Mouse (Mus musculus): Measurements from ENCODE around the gene Kalrn. TPM values are rescaled to one million over a fixed set of nuclear protein-coding genes. Genes with fewer than 3 reads are reported as not detected.
A peak's percentile ranks its signal among the peaks of the same experiment; 100 is the strongest.

Kalrn gene
- polyA plus RNA-seq, 1 experiment, result 43.0 TPM

DNA sequence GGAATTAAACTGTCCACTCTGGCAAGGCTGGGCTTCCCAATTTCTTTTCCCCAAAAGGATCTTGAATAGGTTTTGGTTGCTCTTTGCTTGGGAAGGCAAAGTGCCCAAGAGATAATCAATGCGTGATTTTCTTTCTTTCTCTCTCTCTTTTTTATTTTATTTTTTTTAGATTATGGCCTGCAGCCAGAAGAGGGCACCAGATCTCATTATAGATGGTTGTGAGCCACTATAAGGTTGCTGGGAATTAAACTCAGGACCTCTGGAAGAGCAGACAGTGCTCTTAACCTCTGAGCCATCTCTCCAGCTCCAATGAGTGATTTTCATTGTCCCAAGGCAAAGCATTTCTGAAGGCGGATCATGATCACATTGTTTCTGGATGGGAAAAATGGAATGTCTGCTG is 563.8 kb downstream of the Kalrn start:
- no peak overlapping the region for H3K4me3 ChIP-seq (ENCODE audit: low read depth, low read length)
- no peak overlapping the region for H3K27ac ChIP-seq (ENCODE audit: insufficient read depth, low read depth, low read length)
- WGBS, result 94% methylated on average over 2 of the region's 2 CpGs
- peaks cover 23% of the 10 kb centered on the region for H3K36me3 ChIP-seq (ENCODE audit: control insufficient read depth, insufficient read depth, low read length)
- no peaks in the 10 kb centered on the region for H3K27me3 ChIP-seq (ENCODE audit: control insufficient read depth, insufficient read depth, low read length)
- TF ChIP-seq POLR2A (IDR thresholded peaks at IDR 0.05; ENCODE audit: low read depth, low read length) (no peak), CTCF (IDR thresholded peaks at IDR 0.05; ENCODE audit: extremely low read depth, insufficient read length, insufficient replicate concordance, low read depth, low read length) (no peak)
- peaks cover 2% of the 10 kb centered on the region; the same call in 1 of the 2 replicates for H3K4me1 ChIP-seq (ENCODE audit: control insufficient read depth, insufficient read depth, insufficient read length, low read length)

DNA sequence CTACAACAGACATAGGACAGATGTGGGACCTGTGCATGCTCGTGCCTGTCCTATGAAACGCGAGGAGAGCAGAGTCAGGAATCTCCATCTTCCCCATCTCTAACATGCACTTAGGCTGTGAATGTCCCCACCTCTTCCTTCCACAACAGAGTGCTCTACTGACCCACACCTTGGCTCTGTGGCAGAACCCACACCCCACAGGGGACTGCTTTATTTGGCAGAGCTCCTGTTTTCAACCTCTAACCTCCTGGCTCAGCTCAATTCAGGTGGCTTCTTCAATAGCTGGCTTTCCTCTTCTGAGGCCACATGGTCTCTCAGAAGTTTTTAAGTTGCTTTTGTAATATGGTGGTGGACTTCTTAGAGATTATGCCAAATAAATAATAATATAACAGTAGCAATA is 567.3 kb downstream of the Kalrn start:
- Histone ChIP-seq H3K27ac (ENCODE audit: insufficient read depth, low read depth, low read length) (no peak overlapping the region), H3K36me3 (ENCODE audit: control insufficient read depth, insufficient read depth, low read length) (peaks cover 7% of the 10 kb centered on the region; the same call in 1 of the 2 replicates), H3K27me3 (ENCODE audit: control insufficient read depth, insufficient read depth, low read length) (no peaks in the 10 kb centered on the region), H3K4me1 (ENCODE audit: control insufficient read depth, insufficient read depth, insufficient read length, low read length) (peaks cover 9% of the 10 kb centered on the region; the same call in 1 of the 2 replicates), H3K4me3 (ENCODE audit: low read depth, low read length) (no peak overlapping the region)
- TF ChIP-seq CTCF (IDR thresholded peaks at IDR 0.05; ENCODE audit: extremely low read depth, insufficient read length, insufficient replicate concordance, low read depth, low read length) (no peak), POLR2A (IDR thresholded peaks at IDR 0.05; ENCODE audit: low read depth, low read length) (no peak)
- 91% methylated on average over 3 of the region's 3 CpGs for WGBS

DNA sequence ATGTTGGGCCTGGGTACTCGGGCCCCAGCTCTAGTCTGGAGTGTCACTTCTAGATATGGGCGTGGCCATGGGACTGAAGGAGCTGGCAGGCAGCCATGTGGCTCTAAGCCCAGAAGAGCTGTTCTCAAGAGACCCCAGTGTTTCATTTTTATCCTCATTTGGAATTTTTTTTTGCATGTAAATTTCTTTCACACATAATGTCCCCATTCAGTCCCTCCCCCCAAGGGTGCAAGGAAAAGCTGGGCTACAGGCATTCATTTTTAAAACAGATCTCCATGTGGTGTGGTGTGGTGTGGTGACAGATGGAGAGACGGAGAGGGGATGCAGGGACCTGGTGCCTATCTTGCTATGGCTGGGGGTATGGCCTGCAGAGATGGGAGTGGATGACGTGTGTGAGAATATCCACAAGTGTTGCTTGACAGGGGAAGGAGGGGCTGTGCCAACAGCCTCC is 569.2 kb downstream of the Kalrn start:
- Histone ChIP-seq H3K4me3 (ENCODE audit: low read depth, low read length) (no peak overlapping the region), H3K27me3 (ENCODE audit: control insufficient read depth, insufficient read depth, low read length) (no peaks in the 10 kb centered on the region), H3K36me3 (ENCODE audit: control insufficient read depth, insufficient read depth, low read length) (no peaks in the 10 kb centered on the region), H3K4me1 (ENCODE audit: control insufficient read depth, insufficient read depth, insufficient read length, low read length) (peaks cover 9% of the 10 kb centered on the region; the same call in 1 of the 2 replicates), H3K27ac (ENCODE audit: insufficient read depth, low read depth, low read length) (no peak overlapping the region)
- TF ChIP-seq POLR2A (IDR thresholded peaks at IDR 0.05; ENCODE audit: low read depth, low read length) (no peak), CTCF (IDR thresholded peaks at IDR 0.05; ENCODE audit: extremely low read depth, insufficient read length, insufficient replicate concordance, low read depth, low read length) (no peak)
- 48% methylated on average over 4 of the region's 4 CpGs for WGBS

DNA sequence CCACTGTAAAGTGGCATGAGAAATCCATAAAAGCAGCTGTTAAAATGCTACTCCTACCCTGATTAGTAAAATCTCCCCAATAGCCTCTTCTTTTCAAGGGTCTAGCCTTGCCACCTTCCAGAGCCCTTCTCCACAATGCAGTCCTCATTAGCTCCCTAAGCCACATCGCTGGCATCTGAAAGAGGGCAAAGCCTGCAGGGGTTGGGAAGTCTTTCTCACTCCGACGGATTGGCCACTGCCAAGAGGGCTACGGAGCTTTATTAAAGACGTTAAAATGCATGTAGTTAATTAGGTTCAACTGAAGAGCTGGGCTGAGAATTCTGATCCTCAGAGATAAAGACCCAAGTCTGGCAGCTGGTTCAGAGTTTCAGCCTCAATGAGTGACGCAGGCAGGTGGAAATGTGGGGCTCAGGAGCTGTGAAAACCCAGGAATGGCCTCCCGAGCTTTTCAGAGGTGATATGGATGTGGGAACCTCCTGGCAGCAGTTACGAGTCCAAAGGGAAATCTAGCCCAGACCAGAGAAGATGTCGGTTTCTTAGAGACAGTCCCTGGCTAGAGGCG is 569.7 kb downstream of the Kalrn start:
- 72% methylated on average over 10 of the region's 10 CpGs for WGBS
- Histone ChIP-seq H3K4me3 (ENCODE audit: low read depth, low read length) (no peak overlapping the region), H3K27ac (ENCODE audit: insufficient read depth, low read depth, low read length) (no peak overlapping the region), H3K36me3 (ENCODE audit: control insufficient read depth, insufficient read depth, low read length) (no peaks in the 10 kb centered on the region), H3K4me1 (ENCODE audit: control insufficient read depth, insufficient read depth, insufficient read length, low read length) (peaks cover 9% of the 10 kb centered on the region; the same call in 1 of the 2 replicates), H3K27me3 (ENCODE audit: control insufficient read depth, insufficient read depth, low read length) (no peaks in the 10 kb centered on the region)
- TF ChIP-seq CTCF (IDR thresholded peaks at IDR 0.05; ENCODE audit: extremely low read depth, insufficient read length, insufficient replicate concordance, low read depth, low read length) (no peak), POLR2A (IDR thresholded peaks at IDR 0.05; ENCODE audit: low read depth, low read length) (no peak)

DNA sequence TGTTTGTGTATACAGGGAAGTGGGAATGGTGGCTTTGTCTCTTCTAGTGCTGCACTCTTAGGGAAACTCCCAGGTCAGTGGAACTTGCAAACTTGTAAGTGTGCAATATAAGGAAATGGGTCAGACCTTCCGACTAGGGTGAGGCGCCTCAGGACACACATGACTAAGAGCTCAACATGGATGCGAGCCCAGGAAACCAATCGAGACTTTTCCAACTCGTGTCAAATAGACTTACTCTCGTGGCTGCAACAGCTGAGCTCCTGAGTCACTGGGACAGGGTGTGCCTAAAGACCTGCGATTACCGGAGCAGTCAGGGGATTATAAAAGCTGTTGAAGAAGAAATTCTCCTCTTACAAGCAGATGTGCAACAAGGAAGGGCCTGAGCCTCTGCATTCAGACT is 572.6 kb downstream of the Kalrn start:
- Histone ChIP-seq H3K4me3 (ENCODE audit: low read depth, low read length) (no peak overlapping the region), H3K36me3 (ENCODE audit: control insufficient read depth, insufficient read depth, low read length) (no peaks in the 10 kb centered on the region), H3K4me1 (ENCODE audit: control insufficient read depth, insufficient read depth, insufficient read length, low read length) (peaks cover 7% of the 10 kb centered on the region; the same call in 1 of the 2 replicates), H3K27me3 (ENCODE audit: control insufficient read depth, insufficient read depth, low read length) (no peaks in the 10 kb centered on the region), H3K27ac (ENCODE audit: insufficient read depth, low read depth, low read length) (peak overlapping the region; percentile 60)
- no peak for TF ChIP-seq POLR2A (IDR thresholded peaks at IDR 0.05; ENCODE audit: low read depth, low read length)
- no peak for TF ChIP-seq CTCF (IDR thresholded peaks at IDR 0.05; ENCODE audit: extremely low read depth, insufficient read length, insufficient replicate concordance, low read depth, low read length)
- 19% methylated on average over 8 of the region's 8 CpGs for WGBS

DNA sequence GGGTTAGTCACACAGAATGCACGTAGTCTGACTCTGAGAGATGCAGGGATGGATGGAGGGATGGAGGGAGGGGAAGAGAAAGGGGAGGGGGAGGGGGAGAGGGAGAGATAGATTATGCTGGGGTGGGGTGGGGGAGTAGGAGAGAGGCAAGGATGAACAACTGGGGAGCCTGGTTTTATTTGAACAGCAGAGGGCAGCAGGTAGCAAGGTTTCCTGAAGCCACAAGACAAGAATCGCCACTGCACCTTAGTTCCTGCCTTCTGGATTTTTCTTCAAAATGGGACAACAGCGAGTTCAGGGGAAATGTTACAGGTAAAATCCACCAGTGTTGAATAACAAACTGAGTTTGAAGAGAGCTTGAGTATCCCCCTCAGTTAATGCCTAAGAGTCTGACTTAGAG is 573.9 kb downstream of the Kalrn start:
- no peak overlapping the region for H3K27ac ChIP-seq (ENCODE audit: insufficient read depth, low read depth, low read length)
- TF ChIP-seq POLR2A (IDR thresholded peaks at IDR 0.05; ENCODE audit: low read depth, low read length), result no peak
- peak; percentile 53; the same call in 1 of the 2 replicates for TF ChIP-seq CTCF (IDR thresholded peaks at IDR 0.05; ENCODE audit: extremely low read depth, insufficient read length, insufficient replicate concordance, low read depth, low read length)
- H3K36me3 ChIP-seq (ENCODE audit: control insufficient read depth, insufficient read depth, low read length), result no peaks in the 10 kb centered on the region
- WGBS, result 22% methylated on average over 3 of the region's 3 CpGs
- H3K4me1 ChIP-seq (ENCODE audit: control insufficient read depth, insufficient read depth, insufficient read length, low read length), result peaks cover 10% of the 10 kb centered on the region; the same call in 1 of the 2 replicates
- no peaks in the 10 kb centered on the region for H3K27me3 ChIP-seq (ENCODE audit: control insufficient read depth, insufficient read depth, low read length)
- no peak overlapping the region for H3K4me3 ChIP-seq (ENCODE audit: low read depth, low read length)

DNA sequence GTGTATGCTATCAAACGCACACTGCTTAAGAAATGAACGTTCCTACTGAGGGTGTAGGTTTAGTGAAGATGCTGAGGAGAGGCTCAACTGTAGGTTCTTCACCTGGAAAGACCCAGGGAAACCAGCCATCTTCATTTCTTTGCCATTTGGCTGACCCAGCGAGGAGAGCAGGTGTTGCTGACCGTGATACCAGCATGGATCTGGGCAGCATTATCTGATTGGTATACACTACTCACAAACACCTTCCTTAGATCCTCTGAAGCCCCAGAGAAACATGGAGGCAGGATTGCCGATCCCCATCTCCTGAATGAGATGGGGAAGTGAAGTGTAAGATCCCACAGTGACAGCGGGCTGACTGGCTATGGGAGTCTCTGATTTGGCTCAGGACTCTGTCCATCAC is 575.3 kb downstream of the Kalrn start:
- H3K27me3 ChIP-seq (ENCODE audit: control insufficient read depth, insufficient read depth, low read length), result no peaks in the 10 kb centered on the region
- TF ChIP-seq POLR2A (IDR thresholded peaks at IDR 0.05; ENCODE audit: low read depth, low read length), result no peak
- TF ChIP-seq CTCF (IDR thresholded peaks at IDR 0.05; ENCODE audit: extremely low read depth, insufficient read length, insufficient replicate concordance, low read depth, low read length), result no peak
- 80% methylated on average over 6 of the region's 6 CpGs for WGBS
- no peaks in the 10 kb centered on the region for H3K36me3 ChIP-seq (ENCODE audit: control insufficient read depth, insufficient read depth, low read length)
- H3K4me1 ChIP-seq (ENCODE audit: control insufficient read depth, insufficient read depth, insufficient read length, low read length), result peaks cover 10% of the 10 kb centered on the region; the same call in 1 of the 2 replicates
- no peak overlapping the region for H3K27ac ChIP-seq (ENCODE audit: insufficient read depth, low read depth, low read length)
- no peak overlapping the region for H3K4me3 ChIP-seq (ENCODE audit: low read depth, low read length)
